Mouse (Mus musculus): Measurements from ENCODE around the gene Scyl3. TPM values are rescaled to one million over a fixed set of nuclear protein-coding genes. Genes with fewer than 3 reads are reported as not detected.
A peak's percentile ranks its signal among the peaks of the same experiment; 100 is the strongest.

Gene Scyl3
- total RNA-seq, 2 experiments from 2014 or later, result 14.5 to 39.6 TPM

DNA sequence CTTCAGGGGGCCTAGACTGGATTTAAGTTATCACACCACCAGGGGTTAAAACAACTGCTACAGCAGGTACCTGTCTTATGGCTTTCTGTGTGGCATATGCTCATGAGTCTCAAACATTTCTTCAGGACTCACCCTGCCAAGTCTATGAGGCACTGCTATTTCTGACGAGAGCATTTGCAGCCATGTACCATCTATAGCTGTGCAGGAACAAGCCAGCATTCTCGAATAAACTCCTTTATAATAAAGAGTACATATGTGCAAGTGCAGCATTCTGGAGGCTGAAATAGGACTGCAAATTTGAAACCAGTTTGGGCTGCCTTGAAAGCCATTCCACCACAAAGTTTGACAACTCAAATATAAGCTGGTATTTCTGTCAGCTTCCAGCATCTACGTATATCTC is 29.1 kb downstream of the Scyl3 start:
- no peak for ATAC-seq (replicated peaks; ENCODE audit: poor library complexity)

DNA sequence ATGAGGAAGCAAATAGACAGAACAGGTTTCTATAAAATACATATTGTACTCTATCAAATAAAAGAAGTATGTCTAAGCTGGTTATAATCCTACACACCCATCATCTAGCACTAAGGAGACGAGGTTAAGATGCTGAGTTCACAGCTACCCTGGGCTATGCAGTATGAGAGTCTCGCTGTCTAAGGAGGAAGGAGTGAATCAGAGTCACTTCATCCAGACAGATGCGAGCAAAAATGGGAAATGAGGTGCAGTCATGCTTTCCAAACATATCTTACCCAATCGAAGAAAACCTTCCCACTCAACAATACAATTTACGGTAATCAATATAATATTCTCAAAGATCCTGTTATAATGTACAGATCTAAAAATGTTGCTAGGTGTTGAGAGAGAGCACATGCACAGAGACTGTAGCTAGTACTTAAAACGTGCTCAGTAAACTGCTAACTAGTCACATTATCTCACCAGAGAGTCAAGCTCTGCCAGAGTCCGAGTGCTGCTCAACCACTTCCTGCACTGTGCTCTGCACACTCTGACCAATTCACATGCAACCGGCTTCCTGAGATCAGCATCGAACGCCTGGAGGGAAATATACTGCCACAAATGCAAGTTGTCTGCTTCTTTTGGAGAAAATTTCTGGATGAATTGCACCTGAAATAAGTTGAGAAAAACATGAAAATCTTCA is 35.2 kb downstream of the Scyl3 start:
- peak; percentile 78 for ATAC-seq (replicated peaks; ENCODE audit: poor library complexity)

DNA sequence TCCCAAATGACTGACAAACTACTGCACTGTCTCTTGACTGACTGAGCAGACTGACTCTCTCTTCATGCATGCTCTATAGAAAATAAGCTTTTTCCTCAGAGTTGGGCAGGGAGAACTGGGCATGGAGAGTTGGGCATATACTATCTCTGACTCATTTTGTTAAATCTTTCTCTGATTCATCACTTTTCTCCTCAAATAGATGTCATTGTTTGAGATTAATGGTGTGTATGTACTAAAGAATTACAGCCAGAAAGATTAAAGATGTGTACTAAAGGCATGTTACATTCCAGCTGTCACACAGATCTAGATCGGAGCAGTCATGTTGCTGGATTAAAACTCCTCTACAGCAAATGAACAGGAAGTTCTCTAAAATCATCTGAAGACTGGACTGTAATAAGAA is 45.6 kb downstream of the Scyl3 start:
- no peak for ATAC-seq (replicated peaks; ENCODE audit: poor library complexity)

DNA sequence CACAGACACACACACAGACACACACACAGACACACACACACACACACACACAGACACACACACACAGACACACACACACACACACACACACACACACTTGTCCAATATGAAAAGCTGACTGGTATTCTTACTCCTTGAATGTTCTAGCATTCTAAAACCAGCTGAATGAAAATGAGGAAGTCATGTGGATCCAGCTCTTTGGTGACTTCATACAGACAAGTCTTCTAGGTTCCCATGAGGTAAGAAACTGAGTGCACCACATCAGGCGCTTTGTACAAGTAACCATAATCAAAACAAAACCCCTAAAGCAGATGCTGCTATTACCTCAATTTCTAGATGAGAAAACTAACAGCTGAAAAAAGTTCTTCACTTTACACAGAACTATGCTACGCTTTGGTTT is 46.2 kb downstream of the Scyl3 start:
- peak; percentile 65 for ATAC-seq (replicated peaks; ENCODE audit: poor library complexity)

DNA sequence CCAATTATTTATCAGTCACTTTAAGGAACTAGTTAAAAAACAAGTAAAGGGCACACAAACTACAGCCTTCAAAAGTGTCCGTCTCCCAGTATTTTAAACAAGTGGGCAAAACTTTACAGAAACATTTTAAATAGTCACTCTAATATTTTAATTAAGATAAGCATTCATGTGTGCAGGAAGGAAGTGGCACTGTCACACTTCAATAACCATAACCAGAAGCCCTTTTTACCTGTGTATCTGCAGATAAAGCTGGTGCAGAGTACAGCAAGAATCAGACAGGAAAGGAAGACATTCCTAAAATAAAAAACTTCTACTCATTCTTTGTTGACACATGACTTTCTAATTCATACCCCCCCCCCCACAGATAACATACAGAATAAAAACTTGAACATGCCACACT is 47.6 kb downstream of the Scyl3 start:
- no peak for ATAC-seq (replicated peaks; ENCODE audit: poor library complexity)

DNA sequence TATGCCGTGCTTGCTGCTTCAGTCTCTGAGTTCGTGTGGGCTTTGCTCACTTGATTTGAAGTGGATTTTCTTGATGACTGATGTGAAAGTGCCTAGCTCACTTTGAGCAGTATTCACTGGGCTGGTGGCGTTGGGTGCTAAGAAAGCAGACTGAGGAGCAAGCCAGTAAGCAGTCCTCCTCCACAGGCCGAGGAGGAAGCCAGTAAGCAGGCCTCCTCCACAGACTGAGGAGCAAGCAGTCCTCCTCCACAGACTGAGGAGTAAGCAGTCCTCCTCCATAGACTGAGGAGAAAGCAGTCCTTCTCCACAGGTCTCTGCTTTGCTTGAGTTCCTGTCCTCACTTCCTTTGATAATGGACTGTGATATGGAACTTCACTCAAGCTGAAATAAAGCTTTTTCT is 63.5 kb downstream of the Scyl3 start:
- no peak for ATAC-seq (replicated peaks; ENCODE audit: poor library complexity)

DNA sequence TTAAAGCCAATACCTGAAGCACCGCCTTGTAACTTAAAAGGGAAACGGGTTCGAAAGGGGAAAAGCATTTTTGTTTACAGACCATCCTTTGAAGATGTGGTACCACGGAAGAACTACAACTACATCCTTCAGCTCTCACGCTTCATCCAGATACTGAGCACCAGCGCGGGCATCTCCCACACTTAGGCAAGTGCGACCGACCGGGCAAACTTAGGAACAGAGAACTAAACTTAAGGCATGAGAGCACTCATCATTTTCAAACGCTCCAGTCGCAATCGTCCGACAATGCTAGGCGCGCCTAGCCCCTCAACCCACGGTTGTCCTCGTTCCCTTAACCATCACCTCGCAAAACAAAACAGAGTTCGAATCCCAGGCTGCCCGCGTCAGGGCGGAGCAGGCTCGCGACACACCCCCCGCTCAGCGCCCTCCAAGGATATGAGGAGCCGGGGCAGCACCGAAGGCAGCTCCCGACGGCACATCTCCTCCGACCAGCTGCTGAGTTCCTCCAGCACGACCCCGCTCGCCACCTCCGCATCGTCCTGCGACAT is 65.3 kb downstream of the Scyl3 start:
- ATAC-seq (replicated peaks; ENCODE audit: poor library complexity), result peak; percentile 75

DNA sequence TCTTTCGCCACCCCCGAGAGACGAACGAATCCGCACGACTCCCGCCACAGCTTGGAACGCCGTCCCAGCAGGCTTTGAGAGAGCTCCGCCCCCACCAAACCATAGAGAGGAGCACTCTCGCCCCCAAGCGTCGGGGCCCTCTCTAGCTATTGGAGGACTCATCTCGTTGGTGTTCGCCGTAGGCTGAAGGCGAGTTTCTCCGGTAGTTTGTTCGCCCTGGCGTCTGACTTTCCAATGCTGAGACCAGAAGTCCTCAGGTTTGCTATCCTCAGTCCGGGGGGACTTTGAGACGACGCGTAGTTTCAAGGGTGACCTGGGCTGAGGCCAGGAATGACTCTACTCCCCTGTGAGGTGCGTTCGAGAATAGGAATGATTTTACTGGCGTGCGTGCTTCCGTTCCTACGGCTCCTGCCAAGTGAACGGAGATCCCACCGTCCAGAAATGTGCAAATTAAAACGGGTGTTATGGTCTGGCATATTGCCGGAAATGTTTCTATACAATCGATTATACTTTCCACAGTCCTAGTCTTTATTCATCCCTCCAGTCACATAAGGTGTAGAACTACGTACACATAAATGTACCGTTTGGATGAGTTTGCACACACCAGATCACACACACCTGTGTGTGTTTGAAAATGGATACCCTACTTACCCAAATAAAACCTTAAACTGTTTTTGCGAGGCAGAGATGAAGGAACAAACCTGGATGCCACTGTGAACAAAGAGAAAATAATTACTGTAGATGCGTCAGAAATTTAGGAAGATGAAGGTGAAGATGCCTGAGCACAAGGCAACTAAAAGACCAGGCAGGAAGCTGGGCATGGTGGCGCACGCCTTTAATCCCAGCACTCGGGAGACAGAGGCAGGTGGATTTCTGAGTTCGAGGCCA is 66.1 kb downstream of the Scyl3 start, which contains the start of the genes BC055324 and Mettl18:
Gene BC055324, minus strand, starts transcription at position 76 of the 888 bp plus-strand sequence.
Gene Mettl18, plus strand, starts transcription at position 169 of the 888 bp plus-strand sequence.
- peak; percentile 98 for ATAC-seq (replicated peaks; ENCODE audit: poor library complexity)

DNA sequence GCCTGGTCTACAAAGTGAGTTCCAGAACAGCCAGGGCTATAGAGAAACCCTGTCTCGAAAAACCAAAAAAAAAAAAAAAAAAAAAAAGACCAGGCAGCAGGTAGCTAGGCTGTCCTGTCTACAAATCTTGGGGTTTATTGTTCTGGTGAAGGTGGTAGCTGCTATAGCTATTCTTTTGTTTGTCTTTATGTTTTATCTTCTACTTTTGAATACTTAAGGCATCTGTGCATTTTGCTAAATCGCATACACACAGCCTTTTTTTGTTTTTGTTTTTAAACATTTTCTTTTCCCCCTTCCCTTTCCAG is 66.7 kb downstream of the Scyl3 start:
- no peak for ATAC-seq (replicated peaks; ENCODE audit: poor library complexity)

DNA sequence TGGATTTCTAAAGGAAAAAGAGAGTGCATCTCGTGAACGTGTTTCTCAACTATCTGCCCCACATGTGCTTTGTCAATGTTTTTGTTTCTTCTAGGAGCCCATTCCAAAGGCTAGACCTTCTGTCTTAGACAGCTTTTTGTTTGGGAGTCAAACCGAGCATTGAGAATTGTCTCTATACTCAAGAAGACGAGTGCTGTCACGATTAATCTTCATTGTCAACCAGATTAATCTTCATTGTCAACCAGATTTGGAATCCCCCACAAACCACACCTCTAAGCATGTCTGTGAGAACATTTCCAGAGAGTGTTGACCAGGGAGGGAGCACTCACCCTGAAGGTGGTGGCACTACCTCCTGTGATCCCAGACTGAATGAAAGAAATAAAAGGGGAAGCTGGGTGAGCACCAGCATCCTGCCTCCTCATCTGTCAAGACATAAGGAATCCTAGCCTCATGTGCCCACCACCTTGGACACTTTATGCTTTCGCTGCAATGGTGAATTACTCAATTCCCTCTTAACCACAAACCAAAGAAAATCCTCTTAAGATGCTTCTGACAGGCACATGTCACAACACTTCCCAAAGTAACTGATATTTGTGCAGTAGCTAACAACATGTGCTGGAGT is 73.0 kb downstream of the Scyl3 start:
- peak; percentile 94 for ATAC-seq (replicated peaks; ENCODE audit: poor library complexity)

DNA sequence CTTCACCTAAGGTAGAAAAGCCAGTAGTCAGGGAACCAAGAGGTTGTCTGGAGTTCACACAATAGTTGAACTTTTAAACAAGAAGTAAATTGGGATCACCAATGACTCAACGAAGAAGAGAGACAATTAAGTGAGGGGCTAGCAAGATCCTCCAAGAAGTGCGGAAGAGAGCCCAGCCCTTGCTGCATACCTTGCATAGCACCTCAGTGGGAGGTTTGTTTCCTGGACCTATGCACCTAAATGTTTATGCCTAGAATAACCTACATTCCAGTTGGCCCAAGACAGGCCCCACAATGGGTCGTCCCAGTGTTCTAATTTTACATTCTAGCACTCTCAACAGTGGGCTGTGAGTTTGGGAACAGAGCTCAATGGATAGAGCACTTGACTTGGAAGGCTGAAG is 75.4 kb downstream of the Scyl3 start:
- ATAC-seq (replicated peaks; ENCODE audit: poor library complexity), result no peak

Other genes starting within 250 kb of the Scyl3 start
- not detected in 2 replicates for gene Mettl11b, start 203.9 kb upstream of the Scyl3 start, total RNA-seq (2015)
- not detected in 2 replicates for gene Mettl11b, start 203.9 kb upstream of the Scyl3 start, total RNA-seq (2017)
- 11.1 and 11.8 TPM in 2 replicates for gene Kifap3, start 149.5 kb upstream of the Scyl3 start, total RNA-seq (2015)
- 10.9 and 14.8 TPM in 2 replicates for gene Kifap3, start 149.5 kb upstream of the Scyl3 start, total RNA-seq (2017)
- gene BC055324, start 65.7 kb downstream of the Scyl3 start, total RNA-seq (2015), result 20.4 and 25.5 TPM in 2 replicates
- 19.9 and 20.0 TPM in 2 replicates for gene BC055324, start 65.7 kb downstream of the Scyl3 start, total RNA-seq (2017)
- gene Mettl18, start 65.8 kb downstream of the Scyl3 start, total RNA-seq (2015), result 5.1 and 6.8 TPM in 2 replicates
- 15.2 and 20.2 TPM in 2 replicates for gene Mettl18, start 65.8 kb downstream of the Scyl3 start, total RNA-seq (2017)
- gene Sele, start 119.1 kb downstream of the Scyl3 start, total RNA-seq (2015), result not detected in 2 replicates
- gene Sele, start 119.1 kb downstream of the Scyl3 start, total RNA-seq (2017), result 0.07 and 0.12 TPM in 2 replicates
- gene Sell, start 132.9 kb downstream of the Scyl3 start, total RNA-seq (2015), result 371 and 392 TPM in 2 replicates
- 234 and 258 TPM in 2 replicates for gene Sell, start 132.9 kb downstream of the Scyl3 start, total RNA-seq (2017)
- gene Selp, start 186.2 kb downstream of the Scyl3 start, total RNA-seq (2015), result 3.3 and 7.6 TPM in 2 replicates
- gene Selp, start 186.2 kb downstream of the Scyl3 start, total RNA-seq (2017), result 0.68 and 2.0 TPM in 2 replicates
- gene F5, start 222.7 kb downstream of the Scyl3 start, total RNA-seq (2015), result 8.6 and 9.2 TPM in 2 replicates
- 4.2 and 6.1 TPM in 2 replicates for gene F5, start 222.7 kb downstream of the Scyl3 start, total RNA-seq (2017)